Mouse (Mus musculus) CH12.LX (cell line): Measurements from ENCODE around the gene Sufu. TPM values are rescaled to one million over a fixed set of nuclear protein-coding genes. Genes with fewer than 3 reads are reported as not detected.

Source experiments
- DNase-seq: peaks from one replicate; pipeline ENCODE4 v3.0.0-alpha.2; 2013; ENCODE audit errors: extremely low read depth
- H3K27ac ChIP-seq: 2 replicates; pipeline ENCODE4 v1.5.1; 2012; ENCODE audit warnings: low read depth, mild to moderate bottlenecking, control low read depth, moderate library complexity; ENCODE audit not compliant: insufficient read depth
- H3K27me3 ChIP-seq: replicated peaks from 2 replicates; pipeline ENCODE3; 2012; ENCODE audit warnings: inconsistent platforms
- H3K36me3 ChIP-seq, 2 experiments: replicated peaks in 1 of 2; 2 replicates each; pipeline versions ENCODE3 to v1.6.1; 2012; ENCODE audit warnings: inconsistent platforms in 1 of 2, low read length in 1 of 2, mild to moderate bottlenecking in 1 of 2, mixed read lengths in 1 of 2, moderate library complexity in 1 of 2; ENCODE audit not compliant: control insufficient read depth in 1 of 2, insufficient read depth in 1 of 2
- H3K4me1 ChIP-seq, 2 experiments: 2 replicates each; pipeline ENCODE4 v1.6.1; 2012; ENCODE audit warnings: inconsistent platforms in 1 of 2, moderate library complexity in 1 of 2; ENCODE audit not compliant: insufficient read depth in 2 of 2, control insufficient read depth in 1 of 2
- H3K4me2 ChIP-seq: 2 replicates; pipeline ENCODE4 v1.6.1; 2012; ENCODE audit warnings: low read depth, mild to moderate bottlenecking, control low read depth; ENCODE audit not compliant: poor library complexity, insufficient read depth, severe bottlenecking
- H3K4me3 ChIP-seq, 3 experiments: fragments of 150-350 bp in 1 of 3; sonication (generic) in 1 of 3; replicated peaks in 1 of 3; 2 replicates each; pipeline versions ENCODE3 to v1.5.1; 2011 to 2012; ENCODE audit warnings: low read depth in 2 of 3, low read length in 2 of 3, mild to moderate bottlenecking in 2 of 3, moderate library complexity in 2 of 3, control low read depth in 1 of 3, improper control_type of control experiment in 1 of 3, inconsistent platforms in 1 of 3, mixed read lengths in 1 of 3; ENCODE audit not compliant: poor library complexity in 1 of 3
- H3K79me2 ChIP-seq: replicated peaks from 2 replicates; pipeline ENCODE4 v1.6.1; 2012; ENCODE audit warnings: mild to moderate bottlenecking, moderate library complexity; ENCODE audit not compliant: control insufficient read depth, poor library complexity, insufficient read depth, severe bottlenecking; ENCODE audit errors: extremely low read depth
- H3K9ac ChIP-seq: 2 replicates; pipeline ENCODE4 v1.6.1; 2012; ENCODE audit warnings: low read depth, mild to moderate bottlenecking, control low read depth, moderate library complexity; ENCODE audit not compliant: insufficient read depth
- H3K9me3 ChIP-seq: replicated peaks from 2 replicates; pipeline ENCODE3; 2012; ENCODE audit warnings: low read length, inconsistent platforms, mixed read lengths
- BHLHE40 ChIP-seq: IDR thresholded peaks from 2 replicates; pipeline ENCODE4 v1.6.1; 2011; ENCODE audit warnings: mild to moderate bottlenecking, low read depth, low read length, improper control_type of control experiment
- CHD1 ChIP-seq: IDR thresholded peaks from 2 replicates; pipeline ENCODE4 v1.6.1; 2012; ENCODE audit warnings: low read depth, low read length, improper control_type of control experiment, inconsistent platforms
- CHD2 ChIP-seq: IDR thresholded peaks from 2 replicates; pipeline ENCODE4 v1.6.1; 2011; ENCODE audit warnings: low read length, improper control_type of control experiment
- CTCF ChIP-seq, 2 experiments: IDR thresholded peaks in 1 of 2; conservative IDR thresholded peaks in 1 of 2; 2 replicates each; pipeline ENCODE4 v1.5.1; 2011 to 2012; ENCODE audit warnings: low read depth in 2 of 2, low read length in 2 of 2, improper control_type of control experiment in 1 of 2, inconsistent platforms in 1 of 2, mild to moderate bottlenecking in 1 of 2, moderate library complexity in 1 of 2
- ELF1 ChIP-seq: IDR thresholded peaks from 2 replicates; pipeline ENCODE4 v1.6.1; 2014; ENCODE audit warnings: low read depth, mild to moderate bottlenecking, inconsistent platforms, low read length, improper control_type of control experiment
- EP300 ChIP-seq: IDR thresholded peaks from 2 replicates; pipeline ENCODE4 v1.6.1; 2011; ENCODE audit warnings: low read length, improper control_type of control experiment
- ETS1 ChIP-seq: conservative IDR thresholded peaks from 2 replicates; pipeline ENCODE4 v1.6.1; 2012; ENCODE audit warnings: low read depth, mild to moderate bottlenecking, inconsistent platforms, low read length, improper control_type of control experiment, moderate library complexity
- GABPA ChIP-seq: IDR thresholded peaks from 2 replicates; pipeline ENCODE4 v1.6.1; 2012; ENCODE audit warnings: low read depth, low read length, improper control_type of control experiment, inconsistent platforms; ENCODE audit not compliant: insufficient replicate concordance
- HCFC1 ChIP-seq: IDR thresholded peaks from 2 replicates; pipeline ENCODE4 v1.6.1; 2012; ENCODE audit warnings: low read depth, mild to moderate bottlenecking, inconsistent platforms, low read length, improper control_type of control experiment
- IRF4 ChIP-seq: IDR thresholded peaks from 2 replicates; pipeline ENCODE4 v1.6.1; 2014; ENCODE audit warnings: low read depth, mild to moderate bottlenecking, inconsistent platforms, low read length, improper control_type of control experiment
- JUN ChIP-seq: IDR thresholded peaks from 2 replicates; pipeline ENCODE4 v1.6.1; 2011; ENCODE audit warnings: low read depth, mild to moderate bottlenecking, low read length, improper control_type of control experiment, moderate library complexity; ENCODE audit not compliant: insufficient read depth
- JUND ChIP-seq: conservative IDR thresholded peaks from 2 replicates; pipeline ENCODE4 v1.6.1; 2011; ENCODE audit warnings: low read depth, low read length, improper control_type of control experiment
- KAT2A ChIP-seq: IDR thresholded peaks from 2 replicates; pipeline ENCODE4 v1.6.1; 2012; ENCODE audit warnings: low read length, improper control_type of control experiment, inconsistent platforms; ENCODE audit not compliant: insufficient replicate concordance
- MAFK ChIP-seq: IDR thresholded peaks from 2 replicates; pipeline ENCODE4 v1.6.1; 2011; ENCODE audit warnings: low read length, improper control_type of control experiment; ENCODE audit not compliant: insufficient replicate concordance
- MAX ChIP-seq: IDR thresholded peaks from 2 replicates; pipeline ENCODE4 v1.6.1; 2011; ENCODE audit warnings: low read length, improper control_type of control experiment
- MAZ ChIP-seq: IDR thresholded peaks from 2 replicates; pipeline ENCODE4 v1.6.1; 2012; ENCODE audit warnings: low read depth, mild to moderate bottlenecking, inconsistent platforms, low read length, improper control_type of control experiment, moderate library complexity
- MXI1 ChIP-seq: IDR thresholded peaks from 2 replicates; pipeline ENCODE4 v1.6.1; 2011; ENCODE audit warnings: mild to moderate bottlenecking, low read depth, low read length, improper control_type of control experiment
- MYC ChIP-seq: IDR thresholded peaks from 2 replicates; pipeline ENCODE4 v1.6.1; 2011; ENCODE audit warnings: low read depth, mild to moderate bottlenecking, improper control_type of control experiment, low read length
- NELFE ChIP-seq: IDR thresholded peaks from 2 replicates; pipeline ENCODE4 v1.6.1; 2011; ENCODE audit warnings: low read depth, low read length, improper control_type of control experiment
- PAX5 ChIP-seq: IDR thresholded peaks from 2 replicates; pipeline ENCODE4 v1.6.1; 2012; ENCODE audit warnings: low read length, inconsistent platforms, mixed read lengths
- POLR2A ChIP-seq: IDR thresholded peaks from 2 replicates; pipeline ENCODE4 v1.6.1; 2011; ENCODE audit warnings: low read depth, mild to moderate bottlenecking, improper control_type of control experiment, low read length
- POLR2AphosphoS2 ChIP-seq: IDR thresholded peaks from 2 replicates; pipeline ENCODE4 v1.6.1; 2011; ENCODE audit warnings: low read depth, low read length, improper control_type of control experiment
- RCOR1 ChIP-seq: conservative IDR thresholded peaks from 2 replicates; pipeline ENCODE4 v1.6.1; 2012; ENCODE audit warnings: low read depth, mild to moderate bottlenecking, inconsistent platforms, low read length, improper control_type of control experiment
- SIN3A ChIP-seq: IDR thresholded peaks from 2 replicates; pipeline ENCODE4 v1.6.1; 2012; ENCODE audit warnings: low read length, improper control_type of control experiment, inconsistent platforms
- TBP ChIP-seq: conservative IDR thresholded peaks from 2 replicates; pipeline ENCODE4 v1.6.1; 2011; ENCODE audit warnings: low read depth, low read length, improper control_type of control experiment
- TCF12 ChIP-seq: IDR thresholded peaks from 2 replicates; pipeline ENCODE4 v1.6.1; 2014; ENCODE audit warnings: low read depth, mild to moderate bottlenecking, inconsistent platforms, low read length, improper control_type of control experiment
- UBTF ChIP-seq: IDR thresholded peaks from 2 replicates; pipeline ENCODE4 v1.6.1; 2012; ENCODE audit warnings: low read depth, mild to moderate bottlenecking, inconsistent platforms, low read length, improper control_type of control experiment, moderate library complexity
- USF2 ChIP-seq: conservative IDR thresholded peaks from 2 replicates; pipeline ENCODE4 v1.6.1; 2011; ENCODE audit warnings: low read depth, low read length, improper control_type of control experiment
- ZKSCAN1 ChIP-seq: IDR thresholded peaks from 2 replicates; pipeline ENCODE4 v1.6.1; 2012; ENCODE audit warnings: low read depth, inconsistent platforms, low read length, improper control_type of control experiment, borderline replicate concordance
- ZNF384 ChIP-seq: IDR thresholded peaks from 2 replicates; pipeline ENCODE4 v1.6.1; 2012; ENCODE audit warnings: low read depth, low read length, improper control_type of control experiment, inconsistent platforms
- dilution Hi-C: fragments of 300-500 bp; cut with MboI; formaldehyde crosslinking; loops from 2 replicates; pipeline ENCODE4 v1.14.3; 2020; ENCODE audit warnings: low sequenced_read_pairs; ENCODE audit not compliant: extremely low pct_unique_long_range_greater_than_20kb, extremely low pct_ligation_motif_present
- in situ Hi-C: fragments of 300-500 bp; cut with MboI; formaldehyde crosslinking; loops from 3 replicates; pipeline ENCODE4 v1.14.3; 2019; ENCODE audit warnings: low sequenced_read_pairs, low pct_ligation_motif_present, low pct_unique_long_range_greater_than_20kb, mixed read lengths
- polyA plus RNA-seq: library from polyadenylated mRNA; unstranded; fragments of >175 nt; gene quantifications from 2 replicates; pipeline ENCODE4 v1.2.1, GENCODE M21; 2012; ENCODE audit warnings: low read depth; ENCODE audit not compliant: insufficient read length
- total RNA-seq, 2 experiments: library from RNA; depleted of rRNA; stranded (reverse); fragments of 300-350 nt in 1 of 2; fragments of >200 nt in 1 of 2; gene quantifications; 2 replicates each; pipeline ENCODE4 v1.2.3; 2012 to 2014

Sufu gene
- total and polyA plus RNA-seq, 3 experiments = 3.6 to 22.6 (median 9.8) TPM

DNA sequence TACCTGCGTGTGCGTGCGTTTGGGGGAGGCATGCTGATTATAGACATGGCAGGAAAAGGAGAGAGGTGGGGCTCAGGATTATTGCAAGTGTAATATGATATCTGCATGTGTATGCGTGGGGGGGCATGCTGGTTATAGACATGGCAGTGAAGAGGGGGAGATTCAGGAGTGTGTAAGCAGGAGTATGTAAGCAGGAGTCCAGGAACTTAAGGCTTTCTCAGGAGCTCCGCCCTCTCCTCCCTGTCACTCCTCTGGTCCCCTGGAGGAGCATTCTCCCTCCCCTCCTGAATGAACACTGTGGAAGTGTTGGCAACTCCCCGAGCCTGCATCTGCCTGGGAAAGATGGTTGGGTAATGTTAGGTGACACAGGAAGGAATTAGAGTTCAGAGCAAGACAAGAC, 51.2 kb downstream of the Sufu start:
- Histone ChIP-seq H3K4me1 (peaks cover 0 to 13% of the 10 kb centered on the region in 2 experiments; a peak in 2 of 4 replicates), H3K9me3 (no peaks in the 10 kb centered on the region), H3K79me2 (no peaks in the 10 kb centered on the region), H3K27ac (no peak overlapping the region), H3K4me3 (no peak overlapping the region), H3K9ac (no peak overlapping the region), H3K36me3 (peaks cover 13 to 62% of the 10 kb centered on the region in 2 experiments), H3K4me2 (no peak overlapping the region), H3K27me3 (no peaks in the 10 kb centered on the region)
- dilution Hi-C loops (no loop called here), in situ Hi-C loops (no loop called here)
- no peak for TF ChIP-seq MAX
- TF ChIP-seq KAT2A = no peak
- TF ChIP-seq CHD2 = no peak
- TF ChIP-seq USF2 = no peak
- no peak for TF ChIP-seq MAFK
- TF ChIP-seq NELFE = no peak
- TF ChIP-seq HCFC1 = no peak
- TF ChIP-seq ZNF384 = no peak
- no peak for TF ChIP-seq BHLHE40
- TF ChIP-seq MXI1 = no peak
- TF ChIP-seq MYC = no peak
- TF ChIP-seq PAX5 = no peak
- TF ChIP-seq TBP = no peak
- TF ChIP-seq TCF12 = no peak
- TF ChIP-seq SIN3A = no peak
- no peak for TF ChIP-seq MAZ
- TF ChIP-seq POLR2AphosphoS2 = no peak
- TF ChIP-seq GABPA = no peak
- no peak for TF ChIP-seq UBTF
- DNase-seq = no peak

DNA sequence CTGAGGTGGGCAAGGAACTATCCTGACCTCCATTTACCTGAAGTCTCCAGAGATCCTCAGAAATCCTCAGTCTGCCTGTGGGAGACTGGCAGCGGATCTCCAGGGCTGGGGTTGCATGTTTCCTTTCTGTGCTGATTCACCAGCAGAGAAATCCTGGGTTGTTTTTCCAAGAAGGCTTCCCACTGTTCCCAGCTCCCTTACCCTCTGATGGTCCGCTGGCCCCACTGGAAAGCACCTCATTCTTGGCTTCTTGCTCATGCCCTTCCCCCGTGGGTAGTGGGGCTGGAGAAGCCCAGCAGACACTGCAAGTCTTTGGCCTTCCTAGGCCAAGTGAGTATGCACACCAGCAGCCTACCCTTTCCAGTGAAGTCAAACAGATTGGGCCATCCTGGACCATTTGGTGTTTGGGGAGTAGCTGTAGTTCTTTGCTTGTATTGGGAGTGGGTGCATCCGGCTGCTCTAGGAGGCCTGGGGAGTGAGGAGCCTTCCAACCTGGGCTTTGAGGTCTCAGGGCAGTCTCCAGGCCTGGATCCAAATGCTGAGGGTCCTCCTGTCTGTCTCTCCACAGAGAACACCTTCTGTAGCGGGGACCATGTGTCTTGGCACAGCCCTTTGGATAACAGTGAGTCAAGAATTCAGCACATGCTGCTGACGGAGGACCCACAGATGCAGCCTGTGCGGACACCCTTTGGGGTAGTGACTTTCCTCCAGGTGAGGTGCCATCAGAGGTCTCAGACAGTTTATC, 52.7 kb downstream of the Sufu start:
- in situ Hi-C loops (no loop called here), dilution Hi-C loops (no loop called here)
- Histone ChIP-seq H3K4me3 (no peak overlapping the region), H3K9ac (no peak overlapping the region), H3K79me2 (no peaks in the 10 kb centered on the region), H3K27me3 (no peaks in the 10 kb centered on the region), H3K4me1 (peaks cover 0 to 7% of the 10 kb centered on the region in 2 experiments; a peak in 2 of 4 replicates), H3K9me3 (no peaks in the 10 kb centered on the region), H3K36me3 (peaks cover 22 to 74% of the 10 kb centered on the region in 2 experiments), H3K27ac (no peak overlapping the region), H3K4me2 (no peak overlapping the region)
- no peak for DNase-seq
- no peak for TF ChIP-seq POLR2AphosphoS2
- no peak for TF ChIP-seq CHD1
- TF ChIP-seq CHD2 = no peak
- TF ChIP-seq JUND = no peak
- no peak for TF ChIP-seq IRF4
- no peak for TF ChIP-seq CTCF (conservative IDR thresholded peaks at IDR 0.05 in 1 of 2, IDR thresholded peaks at IDR 0.05 in 1 of 2; ENCODE audit: low read depth in 2 of 2, low read length in 2 of 2)
- no peak for TF ChIP-seq HCFC1
- TF ChIP-seq NELFE = no peak
- TF ChIP-seq JUN = no peak
- TF ChIP-seq MAFK = no peak
- TF ChIP-seq ELF1 = no peak
- no peak for TF ChIP-seq ZKSCAN1
- TF ChIP-seq ETS1 = no peak
- TF ChIP-seq RCOR1 = no peak
- TF ChIP-seq PAX5 = no peak
- TF ChIP-seq KAT2A = no peak
- TF ChIP-seq EP300 = no peak
- no peak for TF ChIP-seq POLR2A
- no peak for TF ChIP-seq ZNF384
- no peak for TF ChIP-seq USF2
